Mouse (Mus musculus): ENCODE data around the gene Cd8a.

DNA sequence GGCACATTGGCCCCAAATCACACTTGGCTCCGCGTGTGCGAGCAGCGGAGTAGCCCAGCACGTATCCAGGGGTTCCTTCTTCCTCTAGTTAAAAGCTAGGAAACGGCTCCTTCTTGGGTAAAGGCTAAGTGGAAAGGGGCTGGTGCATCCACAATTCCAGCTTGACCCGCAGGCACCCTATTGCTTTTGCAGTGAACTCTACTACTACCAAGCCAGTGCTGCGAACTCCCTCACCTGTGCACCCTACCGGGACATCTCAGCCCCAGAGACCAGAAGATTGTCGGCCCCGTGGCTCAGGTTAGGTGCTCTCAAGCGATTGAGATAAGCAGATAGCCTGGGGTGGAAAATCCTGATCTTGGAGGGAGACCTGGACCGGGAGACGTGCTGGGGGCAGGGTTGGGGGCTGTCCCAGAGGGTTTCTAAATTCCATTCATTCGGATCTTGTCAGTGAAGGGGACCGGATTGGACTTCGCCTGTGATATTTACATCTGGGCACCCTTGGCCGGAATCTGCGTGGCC lies 1.1 kb downstream of the Cd8a start:
- TF ChIP-seq CTCF (IDR thresholded peaks at IDR 0.05; ENCODE audit: low read depth) (no peak), EP300 (IDR thresholded peaks at IDR 0.05; ENCODE audit: low read depth) (no peak)
